Mouse (Mus musculus) lung, postnatal 0 days (tissue): ENCODE results near the gene Gm12117. TPM values are rescaled to one million over a fixed set of nuclear protein-coding genes. Genes with fewer than 3 reads are reported as not detected.

Source experiments
- ATAC-seq: fragments of 200-750 bp; cut with Nextera tagmentation; 2 replicates; pipeline ENCODE4 v1.8.0; 2017; ENCODE audit warnings: moderate library complexity
- DNase-seq: peaks from one replicate; pipeline ENCODE4 v3.0.0-alpha.2; 2016; ENCODE audit warnings: low spot score
- H3K27ac ChIP-seq: fragments of 300-500 bp; sonication (generic); 2 replicates; pipeline ENCODE4 v1.5.1; 2014; ENCODE audit warnings: antibody characterized with exemption, mild to moderate bottlenecking, low read length, mixed read lengths
- H3K27me3 ChIP-seq: fragments of 300-500 bp; sonication (generic); replicated peaks from 2 replicates; pipeline ENCODE4 v1.6.1; 2014; ENCODE audit warnings: low read length, mixed read lengths; ENCODE audit not compliant: insufficient read depth
- H3K36me3 ChIP-seq: fragments of 300-500 bp; sonication (generic); 2 replicates; pipeline ENCODE4 v1.6.1; 2014; ENCODE audit warnings: low read length, mixed read lengths; ENCODE audit not compliant: insufficient read depth
- H3K4me1 ChIP-seq: fragments of 300-500 bp; sonication (generic); 2 replicates; pipeline ENCODE4 v1.6.1; 2014; ENCODE audit warnings: antibody characterized with exemption, low read depth, low read length, mixed read lengths; ENCODE audit not compliant: insufficient read depth
- H3K4me2 ChIP-seq: fragments of 300-500 bp; sonication (generic); replicated peaks from 2 replicates; pipeline ENCODE4 v1.6.1; 2014; ENCODE audit warnings: low read depth, mild to moderate bottlenecking, low read length, moderate library complexity, mixed read lengths
- H3K4me3 ChIP-seq: fragments of 300-500 bp; sonication (generic); 2 replicates; pipeline ENCODE4 v1.5.1; 2014; ENCODE audit warnings: low read depth, low read length
- H3K9ac ChIP-seq: fragments of 300-500 bp; sonication (generic); replicated peaks from 2 replicates; pipeline ENCODE4 v1.6.1; 2014; ENCODE audit warnings: low read depth, mild to moderate bottlenecking
- H3K9me3 ChIP-seq: fragments of 300-500 bp; sonication (generic); 2 replicates; pipeline ENCODE4 v1.6.1; 2016; ENCODE audit warnings: low read length, mixed read lengths
- CTCF ChIP-seq: IDR thresholded peaks from 2 replicates; pipeline ENCODE4 v1.5.1; 2016; ENCODE audit warnings: antibody characterized with exemption, mild to moderate bottlenecking
- EP300 ChIP-seq: IDR thresholded peaks from 2 replicates; pipeline ENCODE4 v1.6.1; 2016; ENCODE audit warnings: antibody characterized with exemption, mild to moderate bottlenecking, control low read depth
- WGBS: fragments of 180-500 bp; shearing (Covaris S2); extraction: QIAGEN DNeasy Blood & Tissue Kit; methylation state at CpG from one replicate; pipeline ENCODE4 v1.1.7; 2014; 5-methylcytosine and 5-hydroxymethylcytosine counted together
- polyA plus RNA-seq: library from polyadenylated mRNA; unstranded; fragments of >200 nt; fragmentation: Nextera tagmentation; extraction: Ambion mirVana; gene quantifications from 2 replicates; pipeline ENCODE4 v1.2.1, GENCODE M21; 2015

Gene Gm12117
- polyA plus RNA-seq, 1 experiment from 2014 or later, result not detected

DNA sequence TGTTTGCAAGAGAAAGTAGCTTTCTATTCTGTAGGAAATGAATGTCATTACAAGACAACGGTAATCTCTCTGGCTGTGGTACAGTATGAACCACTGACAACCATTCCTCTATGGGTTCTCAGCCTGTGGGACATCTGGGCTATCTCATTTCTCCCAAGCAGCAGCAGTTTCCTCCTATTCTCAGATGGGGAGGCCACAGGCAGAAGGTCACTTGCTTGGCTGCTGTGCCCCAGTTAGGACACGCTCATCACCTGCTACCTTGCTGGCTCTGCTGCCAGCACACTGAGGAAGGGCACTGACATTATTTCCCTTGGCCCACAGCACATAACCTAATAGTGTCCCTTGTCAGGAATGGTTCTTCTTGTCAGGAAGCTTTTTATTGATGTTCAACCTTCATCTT, 48.4 kb downstream of the Gm12117 start:
- no peak for DNase-seq
- no peak for TF ChIP-seq EP300
- no peak for TF ChIP-seq CTCF
- Histone ChIP-seq H3K27me3 (no peaks in the 10 kb centered on the region), H3K36me3 (no peaks in the 10 kb centered on the region), H3K9me3 (no peaks in the 10 kb centered on the region), H3K9ac (no peak overlapping the region), H3K27ac (no peak overlapping the region), H3K4me1 (no peaks in the 10 kb centered on the region), H3K4me3 (no peak overlapping the region), H3K4me2 (no peak overlapping the region)
- 76% methylated on average over 2 of the region's 2 CpGs for WGBS
- no peak for ATAC-seq

DNA sequence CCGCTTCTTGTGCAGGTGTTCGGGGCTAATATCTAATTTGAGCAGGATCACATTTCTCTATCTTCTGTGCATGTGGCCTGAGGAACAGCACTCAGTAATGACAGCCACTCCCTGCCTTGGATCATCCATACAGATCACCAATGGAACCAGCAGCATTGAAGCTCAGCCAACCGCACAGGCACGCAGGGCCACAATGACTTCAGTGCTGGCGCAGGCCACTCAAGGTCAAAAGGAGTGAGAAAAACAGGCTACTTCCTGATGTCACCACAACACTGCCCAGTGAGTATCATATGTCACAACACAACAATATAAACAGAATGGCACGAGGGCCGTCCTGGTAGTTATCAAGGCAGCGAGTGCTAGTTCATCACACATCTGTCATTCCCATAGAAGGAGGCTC, 50.0 kb downstream of the Gm12117 start:
- no peak overlapping the region for H3K4me2 ChIP-seq

More for the DNA sequence above, 50.0 kb downstream of the Gm12117 start:
- WGBS, result 63% methylated on average over 8 of the region's 8 CpGs
- Histone ChIP-seq H3K9ac (no peak overlapping the region), H3K4me3 (no peak overlapping the region), H3K27me3 (no peaks in the 10 kb centered on the region), H3K27ac (no peak overlapping the region), H3K4me1 (no peaks in the 10 kb centered on the region), H3K9me3 (no peaks in the 10 kb centered on the region), H3K36me3 (no peaks in the 10 kb centered on the region)
- no peak for TF ChIP-seq EP300
- no peak for TF ChIP-seq CTCF
- DNase-seq (no peak), ATAC-seq (no peak)

Other genes with a start within 250 kb of the Gm12117 start
- gene Fgf18, start 129.3 kb downstream of the Gm12117 start, polyA plus RNA-seq, result 19.5 and 20.6 TPM in 2 replicates
- gene Npm1, start 113.5 kb downstream of the Gm12117 start, polyA plus RNA-seq, result 277 and 284 TPM in 2 replicates
- gene Tlx3, start 73.1 kb downstream of the Gm12117 start, polyA plus RNA-seq, result not detected in 2 replicates
- 2.2 and 2.5 TPM in 2 replicates for gene Ranbp17, start 237.0 kb upstream of the Gm12117 start, polyA plus RNA-seq